Mouse (Mus musculus): ENCODE data around the gene Zfp39. TPM values are rescaled to one million over a fixed set of nuclear protein-coding genes. Genes with fewer than 3 reads are reported as not detected.
A peak's percentile ranks its signal among the peaks of the same experiment; 100 is the strongest.

Zfp39 gene
- polyA plus RNA-seq, 1 experiment from 2014 or later, result 8.0 TPM

- peak within 1 kb of the TSS; percentile 94 for H3K27ac ChIP-seq (replicated peaks)
- H3K4me2 ChIP-seq (replicated peaks), result peak within 1 kb of the TSS; percentile 86
- under 1% methylated on average over 90 of the region's 95 CpGs for WGBS
- no peaks in the 10 kb centered on the region for H3K27me3 ChIP-seq
- peaks cover 25% of the 10 kb centered on the region for H3K4me1 ChIP-seq
- H3K4me3 ChIP-seq (replicated peaks), result peak within 1 kb of the TSS; percentile 95
- peaks cover 29% of the 10 kb centered on the region for H3K36me3 ChIP-seq
- H3K9me3 ChIP-seq (replicated peaks), result no peaks in the 10 kb centered on the region
- peak; percentile 96 for ATAC-seq (ENCODE audit: insufficient number of reproducible peaks, low FRiP score, low TSS enrichment, low read depth)
- peak within 1 kb of the TSS; percentile 98 for H3K9ac ChIP-seq
These were observed 34.5 kb upstream of the Zfp39 start, which contains the start of gene Rnf187 for GRCm38 (mm10) chr11:58938322-58939087. Rnf187 (minus strand) TSS chr11:58938916.

- H3K4me2 ChIP-seq (replicated peaks), result peak overlapping the region; percentile 86
- WGBS, result under 1% methylated on average over 13 of the region's 13 CpGs
- H3K4me1 ChIP-seq, result peaks cover 25% of the 10 kb centered on the region
- no peaks in the 10 kb centered on the region for H3K27me3 ChIP-seq
- H3K27ac ChIP-seq (replicated peaks), result peak overlapping the region; percentile 94
- peak overlapping the region; percentile 98 for H3K9ac ChIP-seq
- no peaks in the 10 kb centered on the region for H3K9me3 ChIP-seq (replicated peaks)
- no peak for ATAC-seq (ENCODE audit: insufficient number of reproducible peaks, low FRiP score, low TSS enrichment, low read depth)
- H3K36me3 ChIP-seq, result peaks cover 35% of the 10 kb centered on the region
- peak overlapping the region; percentile 95 for H3K4me3 ChIP-seq (replicated peaks)
These were observed 33.9 kb upstream of the Zfp39 start for GRCm38 (mm10) chr11:58937909-58938308.

- WGBS, result 84% methylated on average over 4 of the region's 4 CpGs
- H3K27me3 ChIP-seq, result no peaks in the 10 kb centered on the region
- H3K4me1 ChIP-seq, result peaks cover 7% of the 10 kb centered on the region
- H3K27ac ChIP-seq (replicated peaks), result no peak overlapping the region
- H3K9me3 ChIP-seq (replicated peaks), result no peaks in the 10 kb centered on the region
- ATAC-seq (ENCODE audit: insufficient number of reproducible peaks, low FRiP score, low TSS enrichment, low read depth), result no peak
- H3K9ac ChIP-seq, result no peak overlapping the region
- peaks cover 51% of the 10 kb centered on the region for H3K36me3 ChIP-seq
- no peak overlapping the region for H3K4me2 ChIP-seq (replicated peaks)
- H3K4me3 ChIP-seq (replicated peaks), result no peak overlapping the region
These were observed 27.6 kb upstream of the Zfp39 start for GRCm38 (mm10) chr11:58931576-58931975.

GRCm38 (mm10) chr11:58930254-58930653, 26.2 kb upstream of the Zfp39 start:
- 82% methylated on average over 3 of the region's 3 CpGs for WGBS
- ATAC-seq (ENCODE audit: insufficient number of reproducible peaks, low FRiP score, low TSS enrichment, low read depth), result no peak
- no peaks in the 10 kb centered on the region for H3K27me3 ChIP-seq
- no peaks in the 10 kb centered on the region for H3K9me3 ChIP-seq (replicated peaks)
- no peak overlapping the region for H3K9ac ChIP-seq
- peaks cover 40% of the 10 kb centered on the region for H3K36me3 ChIP-seq
- H3K4me2 ChIP-seq (replicated peaks), result no peak overlapping the region
- no peak overlapping the region for H3K4me3 ChIP-seq (replicated peaks)
- H3K4me1 ChIP-seq, result peaks cover 5% of the 10 kb centered on the region; the same call in 1 of the 2 replicates
- no peak overlapping the region for H3K27ac ChIP-seq (replicated peaks)

- no peaks in the 10 kb centered on the region for H3K27me3 ChIP-seq
- no peak for ATAC-seq (ENCODE audit: insufficient number of reproducible peaks, low FRiP score, low TSS enrichment, low read depth)
- H3K9ac ChIP-seq, result no peak overlapping the region
- H3K4me1 ChIP-seq, result peaks cover 5% of the 10 kb centered on the region; the same call in 1 of the 2 replicates
- H3K27ac ChIP-seq (replicated peaks), result no peak overlapping the region
- H3K4me2 ChIP-seq (replicated peaks), result no peak overlapping the region
- H3K36me3 ChIP-seq, result peaks cover 37% of the 10 kb centered on the region
- no peaks in the 10 kb centered on the region for H3K9me3 ChIP-seq (replicated peaks)
- no peak overlapping the region for H3K4me3 ChIP-seq (replicated peaks)
- WGBS, result 55% methylated on average over 3 of the region's 3 CpGs
These were observed 25.6 kb upstream of the Zfp39 start for GRCm38 (mm10) chr11:58929641-58930040.

- no peak for ATAC-seq (ENCODE audit: insufficient number of reproducible peaks, low FRiP score, low TSS enrichment, low read depth)
- WGBS, result 71% methylated on average over 4 of the region's 4 CpGs
These were observed 25.0 kb upstream of the Zfp39 start for GRCm38 (mm10) chr11:58929055-58929454.

GRCm38 (mm10) chr11:58927790-58928651, 24.0 kb upstream of the Zfp39 start:
- 32% methylated on average over 20 of the region's 20 CpGs for whole genome bisulfite sequencing
- 0 out of 2 replicates have a peak, but pooled peaks have one; percentile 43 for ATAC-seq (ENCODE audit: insufficient number of reproducible peaks, low FRiP score, low TSS enrichment, low read depth)
- H3K4me2 ChIP-seq (replicated peaks), result peak overlapping the region; percentile 32
- peaks cover 21% of the 10 kb centered on the region for H3K36me3 ChIP-seq
- peak overlapping the region; percentile 44; the same call in 1 of the 2 replicates for H3K27ac ChIP-seq (replicated peaks)
- H3K4me1 ChIP-seq, result peaks cover 5% of the 10 kb centered on the region; the same call in 1 of the 2 replicates
- H3K27me3 ChIP-seq, result no peaks in the 10 kb centered on the region
- no peaks in the 10 kb centered on the region for H3K9me3 ChIP-seq (replicated peaks)
- peak overlapping the region; percentile 23 for H3K4me3 ChIP-seq (replicated peaks)
- no peak overlapping the region for H3K9ac ChIP-seq

More at GRCm38 (mm10) chr11:58929055-58929454, 25.0 kb upstream of the Zfp39 start:
- Histone ChIP-seq H3K27me3 (no peaks in the 10 kb centered on the region), H3K4me1 (peaks cover 5% of the 10 kb centered on the region; the same call in 1 of the 2 replicates), H3K27ac (replicated peaks) (no peak overlapping the region), H3K4me2 (replicated peaks) (no peak overlapping the region), H3K4me3 (replicated peaks) (no peak overlapping the region), H3K36me3 (peaks cover 31% of the 10 kb centered on the region), H3K9me3 (replicated peaks) (no peaks in the 10 kb centered on the region), H3K9ac (no peak overlapping the region)

GRCm38 (mm10) chr11:58927053-58927452, 23.0 kb upstream of the Zfp39 start:
- 68% methylated on average over 2 of the region's 2 CpGs for WGBS
- no peak overlapping the region for H3K4me3 ChIP-seq (replicated peaks)
- no peak for ATAC-seq (ENCODE audit: insufficient number of reproducible peaks, low FRiP score, low TSS enrichment, low read depth)
- H3K36me3 ChIP-seq, result peaks cover 11% of the 10 kb centered on the region
- H3K4me1 ChIP-seq, result peaks cover 5% of the 10 kb centered on the region; the same call in 1 of the 2 replicates
- H3K27ac ChIP-seq (replicated peaks), result no peak overlapping the region
- no peaks in the 10 kb centered on the region for H3K27me3 ChIP-seq
- H3K4me2 ChIP-seq (replicated peaks), result no peak overlapping the region
- no peaks in the 10 kb centered on the region for H3K9me3 ChIP-seq (replicated peaks)
- no peak overlapping the region for H3K9ac ChIP-seq

- 35% methylated on average over 2 of the region's 3 CpGs for WGBS
- no peaks in the 10 kb centered on the region for H3K9me3 ChIP-seq (replicated peaks)
- H3K4me2 ChIP-seq (replicated peaks), result no peak overlapping the region
- H3K9ac ChIP-seq, result no peak overlapping the region
- H3K36me3 ChIP-seq, result peaks cover 7% of the 10 kb centered on the region
- peaks cover 5% of the 10 kb centered on the region; the same call in 1 of the 2 replicates for H3K4me1 ChIP-seq
- no peak overlapping the region for H3K27ac ChIP-seq (replicated peaks)
- ATAC-seq (ENCODE audit: insufficient number of reproducible peaks, low FRiP score, low TSS enrichment, low read depth), result no peak
- no peak overlapping the region for H3K4me3 ChIP-seq (replicated peaks)
- H3K27me3 ChIP-seq, result no peaks in the 10 kb centered on the region
These were observed 22.6 kb upstream of the Zfp39 start for GRCm38 (mm10) chr11:58926651-58927050.

- H3K27me3 ChIP-seq, result no peaks in the 10 kb centered on the region
- H3K4me1 ChIP-seq, result no peaks in the 10 kb centered on the region
- ATAC-seq (ENCODE audit: insufficient number of reproducible peaks, low FRiP score, low TSS enrichment, low read depth), result no peak
- H3K9ac ChIP-seq, result no peak overlapping the region
- H3K4me3 ChIP-seq (replicated peaks), result no peak overlapping the region
- H3K9me3 ChIP-seq (replicated peaks), result no peaks in the 10 kb centered on the region
- WGBS, result 77% methylated on average over 9 of the region's 9 CpGs
- H3K36me3 ChIP-seq, result no peaks in the 10 kb centered on the region
- H3K27ac ChIP-seq (replicated peaks), result no peak overlapping the region
- H3K4me2 ChIP-seq (replicated peaks), result no peak overlapping the region
These were observed 18.4 kb upstream of the Zfp39 start for GRCm38 (mm10) chr11:58922420-58922819.

- WGBS, result 72% methylated on average over 5 of the region's 5 CpGs
- no peaks in the 10 kb centered on the region for H3K36me3 ChIP-seq
- H3K9me3 ChIP-seq (replicated peaks), result no peaks in the 10 kb centered on the region
- H3K4me2 ChIP-seq (replicated peaks), result no peak overlapping the region
- H3K27ac ChIP-seq (replicated peaks), result no peak overlapping the region
- H3K4me1 ChIP-seq, result 0 out of 2 replicates have a peak, but pooled peaks cover 5% of the 10 kb centered on the region
- H3K27me3 ChIP-seq, result no peaks in the 10 kb centered on the region
- no peak overlapping the region for H3K9ac ChIP-seq
- H3K4me3 ChIP-seq (replicated peaks), result no peak overlapping the region
- ATAC-seq (ENCODE audit: insufficient number of reproducible peaks, low FRiP score, low TSS enrichment, low read depth), result no peak
These were observed 14.7 kb upstream of the Zfp39 start for GRCm38 (mm10) chr11:58918759-58919158.
